Mouse (Mus musculus) layer of hippocampus, adult 18-20 months (tissue): ENCODE results near the gene Sytl3. TPM values are rescaled to one million over a fixed set of nuclear protein-coding genes. Genes with fewer than 3 reads are reported as not detected.

Experiments
- DNase-seq, 2 experiments: peaks; one replicate each; pipeline ENCODE4 v3.0.0; 2022; ENCODE audit warnings: low spot score in 2 of 2
- total RNA-seq, 2 experiments: library from RNA; stranded (reverse); gene quantifications; 2 replicates each; pipeline ENCODE4 v1.2.3; 2021

Gene Sytl3
- total RNA-seq, 2 experiments from 2014 or later, result not detected

GRCm38 (mm10) chr17:6776576-6776975, 117.7 kb downstream of the Sytl3 start:
- no peak for DNase-seq

GRCm38 (mm10) chr17:6777061-6777460, 118.2 kb downstream of the Sytl3 start:
- DNase-seq, result no peak

DNA sequence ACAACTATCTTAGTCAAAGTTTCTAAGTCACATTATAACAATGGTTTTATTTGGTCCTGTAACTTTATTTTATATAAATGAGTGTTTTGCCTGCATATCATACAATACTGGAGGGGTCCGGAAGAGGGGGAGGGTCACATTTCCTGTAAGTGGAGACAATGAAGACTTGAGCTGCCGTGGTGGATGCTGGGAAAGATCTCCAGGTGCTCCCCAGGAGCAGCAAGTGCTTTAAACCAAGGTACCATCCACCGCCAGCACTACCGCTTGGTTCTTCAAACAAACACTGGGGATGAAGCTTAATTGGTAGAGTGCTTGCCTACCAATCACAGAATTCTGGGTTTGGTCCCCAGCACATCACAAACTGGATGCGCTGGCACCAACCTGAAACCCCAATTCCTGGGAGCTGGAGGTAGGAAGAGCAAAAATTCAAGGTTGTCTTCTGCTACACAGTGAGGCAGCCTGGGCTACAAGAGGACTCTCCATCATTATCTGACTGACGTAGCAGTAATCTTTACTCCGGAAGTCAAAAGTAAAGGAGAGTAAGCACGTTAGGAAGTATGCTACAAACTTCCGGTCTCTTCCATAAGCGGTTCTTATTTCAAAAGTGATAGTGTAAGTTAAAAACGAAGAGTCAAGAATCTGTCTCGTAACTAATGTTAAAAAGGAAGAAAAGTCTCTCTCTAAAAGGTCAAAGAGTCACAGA, 118.9 kb downstream of the Sytl3 start:
- no peak for DNase-seq

DNA sequence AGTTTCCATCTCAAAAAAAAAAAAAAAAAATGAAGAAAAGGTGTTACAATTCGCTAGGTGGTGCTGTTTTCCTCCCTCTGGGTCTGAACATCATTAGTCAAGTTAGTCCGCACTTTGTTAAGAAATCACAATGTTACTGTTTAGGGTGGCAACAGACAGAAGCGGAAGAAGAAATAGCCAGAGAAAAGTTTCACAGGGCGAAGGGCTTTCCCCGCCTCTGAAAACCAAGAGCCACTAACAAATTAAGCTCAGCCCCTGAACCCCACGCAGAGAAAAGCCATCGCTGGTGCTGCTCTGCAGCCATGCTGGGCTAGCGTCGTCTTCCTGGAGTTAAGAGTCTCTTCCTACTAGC, 119.4 kb downstream of the Sytl3 start:
- peak in 1 of 2 experiments; percentile 35 for DNase-seq

- peak in 1 of 2 experiments; percentile 35 for DNase-seq
Observed at GRCm38 (mm10) chr17:6778771-6779509, 120.0 kb downstream of the Sytl3 start.

DNA sequence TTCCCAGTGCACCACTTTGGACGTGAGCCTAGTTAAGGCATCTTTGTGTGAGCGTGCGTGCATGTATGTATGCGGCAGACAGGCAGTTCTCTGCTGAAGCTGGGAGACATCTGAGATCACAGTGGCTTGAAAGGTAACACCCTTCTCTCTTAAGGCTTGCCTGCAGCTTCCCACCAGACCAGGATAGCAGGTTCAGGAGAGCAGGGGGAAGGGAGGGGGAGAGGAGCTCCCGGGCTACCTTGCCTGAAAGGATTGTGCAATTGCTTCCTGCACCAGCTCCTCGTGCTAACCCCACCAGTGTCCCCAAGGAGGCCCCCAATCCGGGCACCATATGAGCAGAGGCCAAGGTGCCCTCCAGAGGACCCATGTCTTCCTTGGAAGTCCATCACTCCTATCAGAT, 120.7 kb downstream of the Sytl3 start:
- DNase-seq, result no peak

DNA sequence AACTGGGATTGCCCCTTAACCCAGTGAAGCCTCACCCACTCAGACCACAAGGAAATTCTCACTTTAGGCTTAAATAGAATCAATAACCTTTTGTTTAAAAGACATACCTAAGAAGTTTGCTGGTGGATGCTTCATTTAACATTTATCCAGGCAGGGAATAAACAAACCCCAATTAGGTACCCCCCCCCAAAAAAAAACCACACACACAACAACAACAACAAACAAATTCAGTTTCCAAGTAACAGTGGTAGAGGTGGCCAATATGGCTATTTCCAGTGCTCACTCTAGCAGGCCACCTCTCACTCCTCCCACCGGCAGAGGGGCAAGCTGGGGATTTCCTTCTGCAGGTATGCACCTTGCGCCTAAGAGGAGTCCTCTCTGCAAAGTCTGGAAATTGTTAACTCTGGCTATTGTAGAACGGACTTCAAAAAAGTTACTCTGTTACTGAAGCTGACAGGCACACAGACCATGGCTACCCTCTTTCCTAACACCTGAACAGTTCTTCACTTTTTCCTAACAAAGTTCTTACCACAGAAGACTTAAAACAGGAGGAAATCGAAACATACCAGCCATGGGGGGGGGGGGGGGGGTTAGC, 121.7 kb downstream of the Sytl3 start:
- DNase-seq, result no peak

DNA sequence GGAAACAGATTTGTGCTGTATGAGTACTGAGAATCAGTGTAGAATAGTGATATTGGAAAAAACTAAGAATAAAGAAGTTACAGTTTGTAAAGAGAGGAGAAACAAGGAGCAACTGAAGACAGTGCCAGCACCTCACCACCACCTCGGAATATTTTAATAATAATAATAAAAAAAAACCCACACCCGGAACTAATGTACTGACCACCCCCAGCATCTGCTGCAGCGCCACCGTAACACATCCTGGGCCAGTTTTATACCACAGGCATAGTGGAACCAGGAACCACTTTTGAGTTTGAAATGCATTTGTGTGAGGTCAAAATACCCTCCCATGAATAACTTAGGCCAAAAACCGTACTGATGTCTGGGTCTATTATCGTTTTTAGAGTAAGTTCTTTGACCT, 122.4 kb downstream of the Sytl3 start:
- DNase-seq, result no peak

- no peak for DNase-seq
Observed at GRCm38 (mm10) chr17:6782033-6782526, 123.2 kb downstream of the Sytl3 start.

- DNase-seq, result peak; percentile 40 to 72
Observed at GRCm38 (mm10) chr17:6782611-6783005, 123.7 kb downstream of the Sytl3 start, which contains the start of gene Ezr. TSS of gene Ezr (minus strand) at chr17:6782784.

GRCm38 (mm10) chr17:6783006-6783661, 124.2 kb downstream of the Sytl3 start:
- no peak for DNase-seq

DNA sequence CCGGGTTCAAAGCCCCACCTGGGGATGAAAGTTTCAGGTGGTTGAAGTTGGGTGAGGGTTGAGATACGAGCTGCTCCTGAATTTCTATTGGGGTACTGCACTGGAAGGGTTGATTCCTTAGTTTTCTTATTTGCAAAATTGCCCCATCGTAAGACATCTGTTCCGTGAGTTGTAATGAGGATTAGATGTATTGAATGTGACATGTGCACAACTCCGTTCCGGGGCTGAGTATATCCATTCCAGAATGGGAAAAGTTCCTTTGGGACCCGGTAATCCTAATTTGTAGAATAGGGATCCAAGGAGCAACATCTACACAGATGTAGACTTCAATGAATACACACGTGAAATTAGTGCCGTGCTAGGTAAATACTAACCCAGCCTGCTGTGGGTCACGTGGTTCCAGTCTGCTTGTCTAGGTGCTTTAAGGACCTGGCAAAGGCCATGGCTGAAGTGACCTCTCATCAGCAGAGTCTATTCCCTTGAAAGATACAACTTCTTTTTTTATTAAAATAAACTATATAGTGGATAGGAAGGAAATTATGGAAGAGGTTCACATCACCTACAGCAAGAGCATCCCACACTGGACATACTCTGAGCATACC, 125.0 kb downstream of the Sytl3 start:
- no peak for DNase-seq

DNA sequence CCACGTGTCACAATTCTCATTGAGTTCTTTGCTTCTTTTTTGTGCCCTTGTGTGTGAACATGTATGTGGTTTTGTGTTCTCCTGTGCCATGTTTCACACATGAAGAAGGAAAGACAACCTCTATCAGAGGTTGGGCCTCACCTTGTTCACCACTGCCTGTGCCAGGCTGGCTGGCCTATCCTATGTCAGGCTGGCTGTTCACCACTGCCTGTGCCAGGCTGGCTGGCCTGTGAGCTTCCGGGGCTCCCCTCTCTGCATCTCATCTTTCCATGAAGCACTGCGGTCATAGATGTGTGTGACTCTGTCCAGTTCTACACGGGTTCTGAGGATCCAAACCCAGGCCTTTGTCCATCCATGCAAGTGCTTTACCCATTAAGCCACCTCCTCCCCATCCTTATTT, 128.3 kb downstream of the Sytl3 start:
- DNase-seq, result no peak

Other genes starting within 250 kb of the Sytl3 start
- gene Dynlt1b, start 229.0 kb upstream of the Sytl3 start, total RNA-seq, result 10 to 100 TPM; 26.8 to 30.7 TPM
- gene Dynlt1c, start 57.4 kb upstream of the Sytl3 start, total RNA-seq, result 10 to 100 TPM; 12.0 to 13.9 TPM
- gene Dynlt1f, start 3.2 kb upstream of the Sytl3 start, total RNA-seq, result 10 to 100 TPM; 16.2 to 20.1 TPM
- gene Ezr, start 123.7 kb downstream of the Sytl3 start, total RNA-seq, result 10 to 100 TPM; 49.2 to 53.6 TPM